Mouse (Mus musculus) bone marrow, adult 2 months (tissue): ENCODE results near the gene Tgif1.

Experiments
- CTCF ChIP-seq: fragments of 200-500 bp; IDR thresholded peaks from 2 replicates; pipeline ENCODE4 v1.5.1; 2011; ENCODE audit warnings: low read length, control low read depth; ENCODE audit not compliant: control insufficient read depth, insufficient read depth
- POLR2A ChIP-seq: fragments of 200-500 bp; IDR thresholded peaks from 2 replicates; pipeline ENCODE4 v1.6.1; 2011; ENCODE audit warnings: low read depth, mild to moderate bottlenecking, control low read depth, low read length, borderline replicate concordance; ENCODE audit not compliant: control insufficient read depth

DNA sequence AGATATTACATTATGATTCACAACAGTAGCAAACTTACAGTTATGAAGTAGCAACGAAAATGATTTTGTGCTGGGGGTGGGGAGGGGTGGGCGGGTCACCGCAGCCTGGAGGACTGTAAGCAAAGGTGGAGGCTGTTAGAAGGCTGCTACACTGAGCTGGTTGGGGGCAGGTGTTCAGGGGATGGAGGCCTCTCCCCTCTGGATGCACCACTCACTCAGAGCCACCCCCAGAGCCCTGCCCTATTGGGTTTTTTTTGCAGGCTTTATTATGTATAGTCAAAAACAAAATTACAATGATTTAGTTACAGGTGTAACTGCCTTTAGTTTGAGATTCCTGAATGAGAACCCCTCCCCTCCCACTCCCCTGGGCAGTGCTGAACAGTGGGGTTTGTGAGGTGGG lies 11.3 kb upstream of the Tgif1 start:
- no peak for TF ChIP-seq CTCF
- no peak for TF ChIP-seq POLR2A
